Mouse (Mus musculus) megakaryocyte progenitor cell, adult 5-6 weeks (primary cell): Measurements from ENCODE around the gene Nup153. TPM values are rescaled to one million over a fixed set of nuclear protein-coding genes. Genes with fewer than 3 reads are reported as not detected.

Experiments used
- total RNA-seq, 2 experiments: library from RNA; stranded (forward) in 1 of 2; stranded (reverse) in 1 of 2; fragments of 157-497, 149-512 nt in 1 of 2; fragments of 200-1000 nt in 1 of 2; gene quantifications; 2 replicates each; pipeline versions ENCODE4 v1.2.3 to v1.2.4; 2015 to 2017

Nup153 gene
- total RNA-seq, 2 experiments from 2014 or later = 67.7 to 126 TPM

Other genes starting within 250 kb of the Nup153 start
- 0.20 and 0.39 TPM in 2 replicates for gene Cap2, start 226.1 kb downstream of the Nup153 start, total RNA-seq (2015)
- gene Cap2, start 226.1 kb downstream of the Nup153 start, total RNA-seq (2017) = 0.14 TPM in 1 of 2 replicates, not detected in the other
- 13.2 and 17.7 TPM in 2 replicates for gene Fam8a1, start 58.4 kb downstream of the Nup153 start, total RNA-seq (2015)
- gene Fam8a1, start 58.4 kb downstream of the Nup153 start, total RNA-seq (2017) = 7.0 TPM in 2 replicates
- gene Kif13a, start 201.9 kb upstream of the Nup153 start, total RNA-seq (2015) = 20.9 and 24.4 TPM in 2 replicates
- 31.1 and 41.0 TPM in 2 replicates for gene Kif13a, start 201.9 kb upstream of the Nup153 start, total RNA-seq (2017)